Mouse (Mus musculus) hindbrain, embryonic 15.5 days (tissue): ENCODE measurements around the gene Tfam. TPM values are rescaled to one million over a fixed set of nuclear protein-coding genes. Genes with fewer than 3 reads are reported as not detected.

Experiments
- ATAC-seq: fragments of 200-750 bp; cut with Nextera tagmentation; 2 replicates; pipeline ENCODE4 v1.8.0; 2017; ENCODE audit warnings: low read depth, moderate number of reproducible peaks, moderate TSS enrichment; ENCODE audit not compliant: low FRiP score
- H3K27ac ChIP-seq: fragments of 300-500 bp; sonication (generic); replicated peaks from 2 replicates; pipeline ENCODE4 v1.5.1; 2015; ENCODE audit warnings: mild to moderate bottlenecking, inconsistent platforms
- H3K27me3 ChIP-seq: fragments of 300-500 bp; sonication (generic); 2 replicates; pipeline ENCODE4 v1.6.1; 2015; ENCODE audit warnings: control low read depth, inconsistent platforms
- H3K36me3 ChIP-seq: fragments of 300-500 bp; sonication (generic); 2 replicates; pipeline ENCODE4 v1.6.1; 2015; ENCODE audit warnings: control low read depth, inconsistent platforms
- H3K4me1 ChIP-seq: fragments of 300-500 bp; sonication (generic); replicated peaks from 2 replicates; pipeline ENCODE4 v1.6.1; 2015; ENCODE audit warnings: control low read depth, inconsistent platforms
- H3K4me2 ChIP-seq: fragments of 300-500 bp; sonication (generic); 2 replicates; pipeline ENCODE4 v1.6.1; 2015; ENCODE audit warnings: moderate library complexity, mild to moderate bottlenecking, inconsistent platforms
- H3K4me3 ChIP-seq: fragments of 300-500 bp; sonication (generic); 2 replicates; pipeline ENCODE4 v1.5.1; 2015; ENCODE audit warnings: mild to moderate bottlenecking, inconsistent platforms
- H3K9ac ChIP-seq: fragments of 300-500 bp; sonication (generic); 2 replicates; pipeline ENCODE4 v1.6.1; 2015; ENCODE audit warnings: inconsistent platforms
- H3K9me3 ChIP-seq: fragments of 300-500 bp; sonication (generic); 2 replicates; pipeline ENCODE4 v1.6.1; 2016; ENCODE audit warnings: control low read depth, inconsistent platforms
- WGBS: fragments of 180-500 bp; shearing (Covaris S2); methylation state at CpG from one replicate; pipeline ENCODE4 v1.1.7; 2015; 5-methylcytosine and 5-hydroxymethylcytosine counted together
- polyA plus RNA-seq: library from polyadenylated mRNA; unstranded; fragments of >200 nt; fragmentation: Nextera tagmentation; extraction: Ambion mirVana; gene quantifications from 2 replicates; pipeline ENCODE4 v1.2.1, GENCODE M21; 2015

Gene Tfam
- 40.2 and 50.1 TPM in 2 replicates for polyA plus RNA-seq

DNA sequence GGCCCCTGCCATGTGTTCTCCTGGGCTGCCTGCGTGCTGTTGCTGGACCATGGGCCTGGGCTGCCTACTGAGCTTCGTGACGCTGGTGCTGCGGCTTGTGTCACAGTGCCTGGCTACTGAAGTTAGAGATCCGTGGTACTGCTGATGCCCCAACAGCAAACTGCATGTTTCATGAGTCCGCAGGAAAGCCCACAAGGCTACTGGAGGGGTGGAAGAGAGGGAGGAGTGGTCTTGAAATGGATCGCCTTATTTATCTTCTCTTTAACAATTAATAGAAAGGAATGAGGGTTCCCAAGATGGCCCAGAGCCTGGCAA, at the start of gene Tfam:
TSS of gene Tfam (minus strand) at position 41 of the 315 bp plus-strand sequence.
- peak within 1 kb of the TSS; percentile 93 for H3K4me2 ChIP-seq

DNA sequence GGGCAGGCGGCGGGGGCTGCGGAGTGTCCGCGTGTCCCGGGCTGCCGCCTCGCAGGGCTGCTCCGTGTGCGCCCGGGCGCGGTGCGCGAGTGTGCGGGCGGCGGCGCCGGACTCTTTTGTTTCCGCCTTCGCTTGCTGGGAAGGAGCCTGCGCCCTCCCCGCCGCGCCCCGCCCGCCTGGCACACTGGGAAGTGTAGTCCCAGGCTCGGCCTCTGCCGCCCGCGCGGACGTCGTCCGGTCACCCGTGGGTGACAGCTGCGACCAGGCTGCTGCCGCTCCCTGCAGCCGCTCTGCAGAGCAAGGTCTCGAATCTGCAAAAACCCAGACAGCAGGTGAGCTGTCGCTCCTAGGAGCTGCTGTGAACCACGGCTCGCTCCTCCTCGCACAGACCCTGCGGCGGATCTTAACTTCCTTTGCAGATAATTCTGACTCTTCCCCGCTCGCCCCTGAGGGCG, 47.1 kb upstream of the Tfam start, which contains the start of gene Ube2d1:
TSS of gene Ube2d1 (minus strand) at position 137 of the 455 bp plus-strand sequence.
- peak; percentile 96 for ATAC-seq
- Histone ChIP-seq H3K36me3 (no peaks in the 10 kb centered on the region), H3K4me3 (peak within 1 kb of the TSS; percentile 90), H3K4me1 (peaks cover 41% of the 10 kb centered on the region), H3K9me3 (no peaks in the 10 kb centered on the region), H3K27ac (peak within 1 kb of the TSS; percentile 87), H3K4me2 (peak within 1 kb of the TSS; percentile 57), H3K27me3 (no peaks in the 10 kb centered on the region), H3K9ac (peak within 1 kb of the TSS; percentile 97)
- under 1% methylated on average over 50 of the region's 50 CpGs for WGBS

More for the DNA sequence above, at the start of gene Tfam:
- peak within 1 kb of the TSS; percentile 98 for H3K4me3 ChIP-seq
- peak within 1 kb of the TSS; percentile 97 for H3K9ac ChIP-seq
- H3K9me3 ChIP-seq = no peaks in the 10 kb centered on the region
- peaks cover 19% of the 10 kb centered on the region for H3K4me1 ChIP-seq
- no peak for ATAC-seq
- peaks cover 20% of the 10 kb centered on the region for H3K36me3 ChIP-seq
- WGBS = 3% methylated on average over 7 of the region's 7 CpGs
- H3K27ac ChIP-seq = peak within 1 kb of the TSS; percentile 80
- no peaks in the 10 kb centered on the region for H3K27me3 ChIP-seq

DNA sequence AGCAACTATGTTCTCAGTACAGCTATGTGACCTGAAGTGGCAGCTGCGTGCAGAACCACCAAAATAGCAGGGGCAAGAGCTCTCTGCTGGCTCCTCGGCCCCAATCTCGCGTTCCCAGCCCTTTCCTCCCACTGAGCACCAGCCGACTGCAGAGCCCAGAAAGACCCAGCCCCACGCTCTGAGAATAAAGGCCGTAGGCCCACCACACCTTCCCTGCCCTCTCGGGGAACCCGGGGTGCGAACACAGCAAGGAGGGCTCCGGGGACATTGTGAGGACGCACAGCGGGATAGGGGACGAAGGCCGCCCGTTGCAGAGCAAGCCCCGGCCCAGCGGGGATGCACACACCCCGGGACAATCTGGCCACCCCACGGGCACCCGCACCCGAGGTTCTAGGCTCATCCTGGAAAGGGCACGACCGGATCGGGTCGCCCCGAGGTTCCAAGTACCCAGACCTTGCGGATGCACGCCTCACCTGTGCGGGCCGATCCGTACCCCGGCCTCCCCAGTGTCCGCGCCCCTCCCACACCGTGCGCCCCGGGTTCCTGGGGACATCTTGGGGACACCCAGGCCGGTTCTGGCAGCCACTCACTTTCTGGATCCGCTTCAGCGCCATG, 46.5 kb upstream of the Tfam start:
- Histone ChIP-seq H3K4me2 (peak overlapping the region; percentile 57), H3K27me3 (no peaks in the 10 kb centered on the region), H3K9me3 (no peaks in the 10 kb centered on the region), H3K27ac (peak overlapping the region; percentile 87), H3K4me3 (peak overlapping the region; percentile 90), H3K9ac (peak overlapping the region; percentile 97), H3K4me1 (peaks cover 45% of the 10 kb centered on the region), H3K36me3 (no peaks in the 10 kb centered on the region)
- peak; percentile 87 for ATAC-seq
- WGBS = under 1% methylated on average over 39 of the region's 41 CpGs

DNA sequence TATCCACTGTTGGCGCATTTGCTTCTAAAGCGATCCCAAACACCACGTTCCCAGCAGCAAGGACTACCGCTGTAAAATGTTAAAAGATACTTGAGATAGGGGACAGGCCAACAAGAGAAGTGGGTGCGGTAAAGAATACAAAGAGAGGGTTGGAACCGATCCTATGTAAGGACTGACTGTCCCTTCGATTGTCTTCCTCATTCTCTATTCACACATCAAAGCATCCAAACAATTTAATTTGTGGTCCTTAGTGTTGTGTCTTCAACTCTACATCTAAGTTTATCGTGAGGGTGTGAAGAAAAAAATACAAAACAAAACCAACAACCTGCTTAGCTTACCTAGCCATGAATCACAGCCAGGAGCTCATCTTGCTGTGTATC, 46.0 kb upstream of the Tfam start:
- no peak for ATAC-seq
- Histone ChIP-seq H3K4me1 (peaks cover 48% of the 10 kb centered on the region), H3K4me3 (peak overlapping the region; percentile 90), H3K9me3 (no peaks in the 10 kb centered on the region), H3K27me3 (no peaks in the 10 kb centered on the region), H3K4me2 (peak overlapping the region; percentile 57), H3K36me3 (no peaks in the 10 kb centered on the region), H3K27ac (peak overlapping the region; percentile 87), H3K9ac (peak overlapping the region; percentile 97)
- 4% methylated on average over 8 of the region's 8 CpGs for WGBS

DNA sequence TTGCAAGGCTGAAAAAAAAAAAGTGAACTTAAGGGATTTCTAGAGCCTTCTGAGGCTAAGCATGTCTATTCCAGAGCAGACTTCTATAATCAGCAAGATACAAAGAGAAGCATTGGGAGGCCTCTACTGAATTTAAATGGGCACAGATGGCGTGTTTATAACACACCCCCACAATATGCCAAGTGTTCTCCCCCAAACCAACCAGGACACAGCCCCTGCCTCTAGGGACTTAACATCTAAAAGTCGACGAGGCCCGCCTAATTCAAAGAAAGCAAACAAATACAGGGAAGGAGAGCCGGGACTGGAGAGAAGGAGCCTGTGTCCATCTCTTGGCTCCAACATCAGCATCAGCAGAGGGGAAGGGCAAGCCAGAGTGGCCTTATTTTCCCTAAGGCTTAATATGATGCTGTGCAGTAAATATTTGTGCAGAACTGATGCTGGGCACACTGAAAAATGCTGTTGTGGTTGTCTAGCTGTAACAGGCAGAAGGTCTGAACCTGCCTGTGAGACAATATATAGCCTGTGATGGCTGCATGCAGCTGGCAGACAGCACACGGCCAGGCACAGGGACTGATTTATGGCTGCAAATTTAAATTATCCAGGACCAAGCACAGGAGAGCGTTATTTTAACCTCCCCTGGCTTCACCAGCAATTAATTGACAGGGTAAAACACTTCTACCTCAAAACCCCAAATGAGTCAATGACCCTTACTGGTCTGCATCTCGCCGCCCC, 35.1 kb upstream of the Tfam start:
- Histone ChIP-seq H3K27ac (no peak overlapping the region; the same call in 1 of the 2 replicates), H3K9me3 (no peaks in the 10 kb centered on the region), H3K4me3 (no peak overlapping the region), H3K27me3 (no peaks in the 10 kb centered on the region), H3K36me3 (no peaks in the 10 kb centered on the region), H3K9ac (no peak overlapping the region), H3K4me2 (no peak overlapping the region), H3K4me1 (peaks cover 15% of the 10 kb centered on the region)
- ATAC-seq = peak; percentile 42; the same call in 1 of the 2 replicates
- 37% methylated on average over 9 of the region's 9 CpGs for WGBS

DNA sequence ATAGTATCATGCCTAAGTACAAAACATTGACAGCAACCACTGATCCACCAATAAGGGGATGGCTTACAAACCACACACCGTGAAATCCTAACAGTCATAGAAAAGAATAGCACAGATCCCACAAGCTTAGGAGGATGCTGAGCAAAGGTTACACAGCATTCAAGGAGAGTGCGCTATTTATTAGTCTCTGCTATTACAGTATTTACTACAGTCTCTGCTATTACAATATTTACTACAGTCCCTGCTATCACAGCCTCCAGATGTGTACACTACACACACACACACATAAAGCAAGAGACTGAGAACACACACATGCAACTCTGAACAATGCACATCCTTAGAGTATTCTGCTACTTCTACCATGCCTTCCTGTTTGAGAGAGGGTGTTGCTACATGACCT, 29.9 kb upstream of the Tfam start:
- H3K27ac ChIP-seq = no peak overlapping the region
- 86% methylated on average over 2 of the region's 2 CpGs for WGBS
- ATAC-seq = no peak
- no peaks in the 10 kb centered on the region for H3K27me3 ChIP-seq
- H3K4me3 ChIP-seq = no peak overlapping the region
- H3K4me1 ChIP-seq = peaks cover 29% of the 10 kb centered on the region
- H3K36me3 ChIP-seq = no peaks in the 10 kb centered on the region
- no peak overlapping the region for H3K9ac ChIP-seq
- H3K9me3 ChIP-seq = no peaks in the 10 kb centered on the region
- no peak overlapping the region for H3K4me2 ChIP-seq

DNA sequence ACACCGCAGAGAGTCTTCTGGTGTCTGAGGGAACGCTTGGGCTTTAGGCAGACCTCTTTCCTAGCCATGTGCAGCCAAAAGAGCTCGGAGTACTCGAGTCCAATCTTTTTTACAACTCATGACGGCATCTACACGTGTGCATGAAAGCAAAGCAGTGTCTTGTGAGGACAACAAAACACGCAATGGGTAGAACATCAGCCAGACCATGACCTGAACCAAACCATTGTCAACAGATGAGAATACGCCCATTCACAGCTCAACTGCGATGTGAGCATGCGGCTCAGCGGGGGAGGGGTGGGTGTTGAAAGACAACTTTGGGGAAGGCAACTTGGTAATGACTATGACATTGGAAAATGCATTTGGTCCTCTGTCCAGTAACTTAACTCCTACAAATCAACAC, 29.4 kb upstream of the Tfam start:
- ATAC-seq = no peak
- H3K9ac ChIP-seq = no peak overlapping the region
- H3K27ac ChIP-seq = no peak overlapping the region
- no peak overlapping the region for H3K4me3 ChIP-seq
- no peaks in the 10 kb centered on the region for H3K27me3 ChIP-seq
- no peaks in the 10 kb centered on the region for H3K36me3 ChIP-seq
- peaks cover 27% of the 10 kb centered on the region; the same call in 1 of the 2 replicates for H3K4me1 ChIP-seq
- H3K4me2 ChIP-seq = no peak overlapping the region
- H3K9me3 ChIP-seq = no peaks in the 10 kb centered on the region
- 80% methylated on average over 11 of the region's 11 CpGs for WGBS

DNA sequence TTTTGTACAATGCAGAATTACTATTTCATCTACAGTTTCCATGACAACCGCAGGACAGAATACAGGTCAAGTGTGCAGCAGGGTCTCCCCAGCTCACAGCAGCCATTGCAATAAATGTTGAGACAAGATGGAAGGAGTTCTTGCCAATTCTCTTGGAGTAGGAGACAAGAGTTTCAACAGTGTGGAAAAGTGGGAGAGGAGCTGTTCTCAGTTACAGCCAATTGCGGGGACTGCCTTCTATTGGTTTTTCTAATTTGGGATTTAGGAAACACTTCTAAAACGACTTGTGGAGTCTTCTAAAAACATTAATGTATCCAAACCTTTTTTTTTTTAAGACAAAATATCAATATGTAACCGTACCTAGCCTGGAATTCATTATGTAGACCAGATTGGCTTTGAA, 27.0 kb upstream of the Tfam start:
- 94% methylated on average over 4 of the region's 4 CpGs for WGBS
- Histone ChIP-seq H3K4me2 (no peak overlapping the region), H3K27ac (no peak overlapping the region), H3K4me3 (no peak overlapping the region), H3K9me3 (no peaks in the 10 kb centered on the region), H3K9ac (no peak overlapping the region), H3K36me3 (peaks cover 11% of the 10 kb centered on the region; the same call in 1 of the 2 replicates), H3K27me3 (no peaks in the 10 kb centered on the region), H3K4me1 (peaks cover 38% of the 10 kb centered on the region; the same call in 1 of the 2 replicates)
- ATAC-seq = no peak

DNA sequence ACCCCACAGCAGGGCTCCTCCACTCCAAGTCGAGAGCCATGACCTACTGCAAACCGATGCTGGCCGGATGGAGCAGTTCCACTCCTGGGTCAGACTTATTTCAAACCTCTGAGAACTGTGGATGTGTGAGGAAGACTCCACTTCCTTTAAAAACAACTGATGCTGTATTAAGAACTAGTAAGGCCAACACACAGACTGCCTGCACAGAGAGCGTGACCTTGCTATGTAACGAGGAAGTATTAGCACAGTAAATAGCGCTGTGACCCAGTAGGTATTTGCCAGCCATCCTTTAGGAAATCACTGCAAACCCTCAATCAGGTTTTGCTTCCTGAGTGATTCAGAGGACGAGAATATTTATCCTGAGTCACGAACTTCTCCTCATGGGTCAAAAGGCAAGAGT, 23.6 kb upstream of the Tfam start:
- Histone ChIP-seq H3K27ac (0 out of 2 replicates have a peak overlapping the region, but pooled peaks have one; percentile 6), H3K4me3 (no peak overlapping the region), H3K9me3 (no peaks in the 10 kb centered on the region), H3K36me3 (peaks cover 30% of the 10 kb centered on the region), H3K27me3 (no peaks in the 10 kb centered on the region), H3K9ac (no peak overlapping the region), H3K4me2 (no peak overlapping the region), H3K4me1 (peaks cover 36% of the 10 kb centered on the region; the same call in 1 of the 2 replicates)
- no peak for ATAC-seq
- WGBS = 79% methylated on average over 8 of the region's 8 CpGs

DNA sequence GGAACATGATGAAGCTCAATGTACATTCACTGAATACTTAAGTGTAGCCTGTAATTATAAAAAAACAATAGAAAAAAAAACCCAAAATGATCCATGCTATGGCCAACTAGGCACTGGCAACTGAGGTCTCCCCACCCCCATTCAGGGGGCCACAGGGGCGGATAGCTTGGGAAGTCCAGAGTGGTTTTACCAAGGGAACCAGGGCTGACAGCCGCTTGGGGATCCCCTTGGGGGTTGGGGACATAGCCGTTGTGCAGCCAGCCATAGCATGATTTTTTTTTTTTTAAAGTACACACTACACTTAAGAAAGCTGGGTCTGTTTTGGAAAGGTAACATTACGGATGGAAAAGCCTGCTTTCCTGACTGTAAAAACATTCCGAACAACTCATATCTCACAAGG, 20.9 kb upstream of the Tfam start:
- Histone ChIP-seq H3K36me3 (peaks cover 49% of the 10 kb centered on the region), H3K27me3 (no peaks in the 10 kb centered on the region), H3K9ac (no peak overlapping the region), H3K4me2 (no peak overlapping the region), H3K4me3 (no peak overlapping the region), H3K27ac (no peak overlapping the region), H3K4me1 (peaks cover 21% of the 10 kb centered on the region; the same call in 1 of the 2 replicates), H3K9me3 (no peaks in the 10 kb centered on the region)
- ATAC-seq = no peak
- 65% methylated on average over 5 of the region's 5 CpGs for WGBS

DNA sequence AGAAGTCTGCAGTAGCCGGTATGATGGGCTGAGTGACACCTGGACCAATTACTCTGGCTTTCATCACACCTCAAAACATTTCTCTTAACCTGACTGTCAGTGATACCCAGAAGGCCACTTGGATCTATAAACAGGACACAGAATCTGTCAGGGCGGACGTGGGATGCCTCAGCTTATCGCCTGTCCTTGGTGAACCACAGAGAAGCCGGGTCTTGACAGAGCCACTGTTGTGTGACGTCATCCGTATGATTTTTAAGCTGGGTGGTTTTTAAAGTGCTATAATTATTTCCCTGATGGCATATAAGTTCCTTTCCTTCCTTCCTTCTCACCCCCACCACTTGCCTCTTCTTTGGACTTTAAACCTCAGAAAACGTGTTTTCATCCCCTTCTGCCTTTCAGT, 20.4 kb upstream of the Tfam start:
- WGBS = 83% methylated on average over 8 of the region's 8 CpGs
- Histone ChIP-seq H3K27ac (no peak overlapping the region), H3K27me3 (no peaks in the 10 kb centered on the region), H3K4me1 (peaks cover 17% of the 10 kb centered on the region; the same call in 1 of the 2 replicates), H3K36me3 (peaks cover 49% of the 10 kb centered on the region), H3K9me3 (no peaks in the 10 kb centered on the region), H3K9ac (no peak overlapping the region), H3K4me2 (no peak overlapping the region), H3K4me3 (no peak overlapping the region)
- no peak for ATAC-seq

DNA sequence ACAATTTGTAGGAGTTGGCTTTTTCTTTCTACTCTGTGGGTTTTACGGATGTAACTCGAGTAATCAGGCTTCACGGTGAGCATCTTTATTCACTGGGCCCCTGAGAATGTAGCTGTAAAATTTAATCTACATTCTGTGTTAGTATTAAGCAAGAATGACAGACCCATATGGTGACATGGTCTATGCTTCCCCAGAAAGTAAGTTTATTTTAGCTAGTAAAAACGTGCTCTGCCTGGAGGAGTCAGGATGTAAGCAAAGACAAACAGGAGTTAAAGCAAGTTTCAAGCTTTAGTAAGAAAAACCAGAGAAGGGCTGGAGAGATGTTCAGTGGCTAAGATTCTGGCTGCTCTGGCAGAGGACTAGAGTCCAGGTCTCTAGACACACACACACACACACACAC, 15.1 kb upstream of the Tfam start:
- no peak for ATAC-seq
- Histone ChIP-seq H3K4me3 (no peak overlapping the region), H3K36me3 (peaks cover 23% of the 10 kb centered on the region), H3K4me2 (no peak overlapping the region), H3K4me1 (no peaks in the 10 kb centered on the region), H3K27me3 (no peaks in the 10 kb centered on the region), H3K9ac (no peak overlapping the region), H3K27ac (no peak overlapping the region), H3K9me3 (no peaks in the 10 kb centered on the region)
- WGBS = 75% methylated on average over 4 of the region's 4 CpGs
